Mouse (Mus musculus) large intestine, adult 2 months (tissue): Measurements from ENCODE around the gene Pias4. TPM values are rescaled to one million over a fixed set of nuclear protein-coding genes. Genes with fewer than 3 reads are reported as not detected.
"Not testable (repeated sequence)": the region's sequence is repeated elsewhere in the genome, so short reads cannot be mapped to it uniquely, and the experiment has no call there.

ENCODE experiments used
- DNase-seq: peaks from one replicate; pipeline ENCODE4 v3.0.0-alpha.2; 2012; ENCODE audit warnings: low read depth, low spot score
- WGBS: fragments of 180-500 bp; shearing (Covaris S2); methylation state at CpG from one replicate; pipeline ENCODE4 v1.1.7; 2018; 5-methylcytosine and 5-hydroxymethylcytosine counted together
- polyA plus RNA-seq: library from polyadenylated mRNA; depleted of rRNA; stranded (reverse); fragments of >200 nt; gene quantifications from 2 replicates; pipeline ENCODE4 v1.2.3, GENCODE M21; 2012

Pias4 gene
- polyA plus RNA-seq, 1 experiment: 40.5 TPM

- DNase-seq: no peak
- WGBS: under 1% methylated on average over 93 of the region's 93 CpGs
Measured at GRCm38 (mm10) chr10:81192270-81192967, 24.7 kb upstream of the Pias4 start.

GRCm38 (mm10) chr10:81191342-81191982 lies 23.7 kb upstream of the Pias4 start:
- 72% methylated on average over 18 of the region's 18 CpGs for WGBS
- DNase-seq: no peak

- DNase-seq: no peak
- WGBS: 51% methylated on average over 6 of the region's 6 CpGs
Measured at GRCm38 (mm10) chr10:81190912-81191321, 23.2 kb upstream of the Pias4 start.

GRCm38 (mm10) chr10:81190236-81190911 lies 22.7 kb upstream of the Pias4 start:
- WGBS: 68% methylated on average over 31 of the region's 31 CpGs
- DNase-seq: no peak

- no peak for DNase-seq
- 88% methylated on average over 26 of the region's 26 CpGs for WGBS
Measured at GRCm38 (mm10) chr10:81189821-81190220, 22.1 kb upstream of the Pias4 start.

- 91% methylated on average over 9 of the region's 9 CpGs for WGBS
Measured at GRCm38 (mm10) chr10:81187161-81187560, 19.4 kb upstream of the Pias4 start.

GRCm38 (mm10) chr10:81184765-81185164 lies 17.0 kb upstream of the Pias4 start:
- DNase-seq: no peak
- 36% methylated on average over 4 of the region's 4 CpGs for WGBS

More at GRCm38 (mm10) chr10:81187161-81187560, 19.4 kb upstream of the Pias4 start:
- DNase-seq: no peak

- DNase-seq: no peak
- WGBS: 78% methylated on average over 5 of the region's 5 CpGs
Measured at GRCm38 (mm10) chr10:81183805-81184204, 16.1 kb upstream of the Pias4 start, which contains the start of gene 4930442H23Rik. Gene 4930442H23Rik, minus strand, starts transcription at chr10:81183849.

- DNase-seq: peak; percentile 98
- 4% methylated on average over 53 of the region's 53 CpGs for WGBS
Measured at GRCm38 (mm10) chr10:81182336-81183333, 14.9 kb upstream of the Pias4 start, which contains the start of gene Dapk3. Gene Dapk3, plus strand, starts transcription at chr10:81183005.

GRCm38 (mm10) chr10:81181860-81182259 lies 14.1 kb upstream of the Pias4 start:
- WGBS: 86% methylated on average over 12 of the region's 12 CpGs
- DNase-seq: not testable (repeated sequence)

GRCm38 (mm10) chr10:81180946-81181345 lies 13.2 kb upstream of the Pias4 start:
- 92% methylated on average over 13 of the region's 13 CpGs for WGBS
- DNase-seq: no peak

- WGBS: 83% methylated on average over 32 of the region's 32 CpGs
- DNase-seq: no peak
Measured at GRCm38 (mm10) chr10:81179451-81180342, 12.0 kb upstream of the Pias4 start.

GRCm38 (mm10) chr10:81178927-81179326 lies 11.2 kb upstream of the Pias4 start:
- WGBS: 89% methylated on average over 11 of the region's 11 CpGs
- no peak for DNase-seq

GRCm38 (mm10) chr10:81177958-81178712 lies 10.4 kb upstream of the Pias4 start:
- 33% methylated on average over 14 of the region's 14 CpGs for WGBS
- DNase-seq: no peak

GRCm38 (mm10) chr10:81177491-81177925 lies 9.8 kb upstream of the Pias4 start:
- no peak for DNase-seq
- WGBS: 5% methylated on average over 16 of the region's 16 CpGs

GRCm38 (mm10) chr10:81176466-81177271 lies 8.9 kb upstream of the Pias4 start, which contains the start of gene Eef2:
Gene Eef2, plus strand, starts transcription at chr10:81176631.
- DNase-seq: peak; percentile 75
- WGBS: under 1% methylated on average over 77 of the region's 77 CpGs
